Mouse (Mus musculus) forebrain, embryonic 11.5 days (tissue): ENCODE results near the gene Gm42669. TPM values are rescaled to one million over a fixed set of nuclear protein-coding genes. Genes with fewer than 3 reads are reported as not detected.

Source experiments
- ATAC-seq: fragments of 200-750 bp; cut with Nextera tagmentation; replicated peaks from 2 replicates; pipeline ENCODE4 v1.8.0; 2017; ENCODE audit warnings: moderate TSS enrichment; ENCODE audit not compliant: low FRiP score
- DNase-seq: peaks from one replicate; pipeline ENCODE4 v3.0.0-alpha.2; 2017; ENCODE audit warnings: low spot score
- H3K27ac ChIP-seq: fragments of 300-500 bp; sonication (generic); 2 replicates; pipeline ENCODE4 v1.5.1; 2014; ENCODE audit warnings: low read depth, low read length
- H3K27me3 ChIP-seq: fragments of 300-500 bp; sonication (generic); 2 replicates; pipeline ENCODE4 v1.6.1; 2014; ENCODE audit warnings: mild to moderate bottlenecking, low read length, mixed read lengths; ENCODE audit not compliant: control insufficient read depth, insufficient read depth
- H3K36me3 ChIP-seq: fragments of 300-500 bp; sonication (generic); 2 replicates; pipeline ENCODE4 v1.6.1; 2014; ENCODE audit warnings: mild to moderate bottlenecking, low read length, moderate library complexity, mixed read lengths; ENCODE audit not compliant: control insufficient read depth, insufficient read depth
- H3K4me1 ChIP-seq: fragments of 300-500 bp; sonication (generic); replicated peaks from 2 replicates; pipeline ENCODE4 v1.6.1; 2014; ENCODE audit warnings: low read length, mixed read lengths; ENCODE audit not compliant: control insufficient read depth, insufficient read depth
- H3K4me2 ChIP-seq: fragments of 300-500 bp; sonication (generic); 2 replicates; pipeline ENCODE4 v1.6.1; 2014; ENCODE audit warnings: low read depth, mild to moderate bottlenecking, low read length, moderate library complexity, mixed read lengths; ENCODE audit not compliant: severe bottlenecking
- H3K4me3 ChIP-seq: fragments of 300-500 bp; sonication (generic); 2 replicates; pipeline ENCODE4 v1.5.1; 2014; ENCODE audit warnings: low read depth, low read length
- H3K9ac ChIP-seq: fragments of 300-500 bp; sonication (generic); 2 replicates; pipeline ENCODE4 v1.6.1; 2014; ENCODE audit warnings: low read length
- H3K9me3 ChIP-seq: fragments of 300-500 bp; sonication (generic); 2 replicates; pipeline ENCODE4 v1.6.1; 2016; ENCODE audit warnings: low read length, mixed read lengths; ENCODE audit not compliant: control insufficient read depth
- WGBS: fragments of 180-500 bp; shearing (Covaris S2); extraction: QIAGEN DNeasy Blood & Tissue Kit; methylation state at CpG from one replicate; pipeline ENCODE4 v1.1.7; 2014; 5-methylcytosine and 5-hydroxymethylcytosine counted together
- polyA plus RNA-seq: library from polyadenylated mRNA; unstranded; fragments of >200 nt; fragmentation: Nextera tagmentation; extraction: Ambion mirVana; gene quantifications from 2 replicates; pipeline ENCODE4 v1.2.1, GENCODE M21; 2014

Gene Gm42669
- polyA plus RNA-seq, 1 experiment from 2014 or later, result 0.63 TPM

DNA sequence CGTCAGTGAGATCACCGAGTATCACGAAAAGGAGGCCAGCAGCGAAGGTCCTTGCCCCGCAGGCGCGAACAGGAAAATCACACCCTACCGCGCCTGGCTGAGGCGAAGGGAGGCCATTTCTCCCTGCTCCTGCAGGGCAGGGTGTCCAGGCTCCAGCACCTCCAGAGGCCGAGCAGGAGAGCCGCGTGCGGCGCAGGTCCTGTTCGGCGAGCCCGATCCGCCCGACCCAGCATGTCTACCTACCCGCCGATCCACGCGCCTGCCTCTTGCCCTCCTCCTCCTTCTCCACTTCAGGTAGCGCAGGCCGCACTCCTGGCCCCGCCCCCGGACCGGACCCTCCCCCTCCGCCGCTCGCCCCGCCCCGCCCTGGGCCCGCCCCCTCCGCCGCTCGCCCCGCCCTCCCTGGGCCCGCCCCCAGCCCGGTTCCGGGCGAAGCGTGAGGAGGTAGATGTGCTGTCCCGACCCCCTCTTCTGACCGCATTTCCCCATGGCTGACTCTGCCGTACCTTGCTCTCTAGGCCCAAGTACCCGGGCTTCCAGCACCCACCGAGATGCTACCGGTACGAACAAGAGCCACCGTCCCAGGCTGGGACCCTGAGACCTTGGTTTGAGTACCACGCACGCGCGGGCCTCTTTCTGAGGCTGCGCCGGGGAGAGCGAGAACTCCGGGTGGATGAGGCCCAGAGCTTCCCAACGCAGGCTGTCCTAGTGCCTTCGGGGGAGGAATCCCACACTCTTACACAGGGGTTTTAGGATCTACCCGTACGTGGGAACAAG is 90.1 kb downstream of the Gm42669 start, which contains the start of the genes Rpap2 and Glmn:
Gene Rpap2 (plus strand): TSS at position 73 of the 777 bp plus-strand sequence.
Gene Glmn (minus strand): TSS at position 588 of the 777 bp plus-strand sequence.
- no peaks in the 10 kb centered on the region for H3K9me3 ChIP-seq
- H3K4me1 ChIP-seq, result no peaks in the 10 kb centered on the region; the same call in 1 of the 2 replicates
- H3K9ac ChIP-seq, result peak within 1 kb of the TSS; percentile 78
- DNase-seq (peak; percentile 96), ATAC-seq (peak; percentile 94)
- H3K4me3 ChIP-seq, result peak within 1 kb of the TSS; percentile 63
- no peaks in the 10 kb centered on the region for H3K36me3 ChIP-seq
- under 1% methylated on average over 56 of the region's 64 CpGs for WGBS
- H3K27ac ChIP-seq, result peak within 1 kb of the TSS; percentile 72
- H3K4me2 ChIP-seq, result peak within 1 kb of the TSS; percentile 58
- H3K27me3 ChIP-seq, result no peaks in the 10 kb centered on the region

DNA sequence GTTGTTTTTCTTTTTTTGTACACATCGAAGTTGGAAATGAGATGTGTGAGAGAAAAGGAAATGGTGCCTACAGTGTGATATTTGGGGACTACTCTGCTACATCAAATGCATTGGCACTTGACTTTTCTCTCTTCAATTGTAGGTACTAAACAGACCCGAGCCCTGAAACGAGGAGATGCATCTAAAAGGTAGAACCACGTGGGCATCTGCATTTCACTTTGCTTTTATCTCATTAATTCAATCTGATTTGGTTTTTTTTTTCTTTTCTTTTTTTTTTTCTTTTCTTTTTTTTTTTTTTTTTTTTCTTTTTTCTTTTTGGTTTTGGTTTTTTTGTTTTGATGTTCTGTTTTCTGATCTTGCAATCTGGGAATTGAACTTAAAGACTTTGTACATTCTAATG is 91.0 kb downstream of the Gm42669 start:
- H3K36me3 ChIP-seq, result no peaks in the 10 kb centered on the region
- H3K9ac ChIP-seq, result peak overlapping the region; percentile 78
- ATAC-seq, result no peak
- peak overlapping the region; percentile 58; the same call in 1 of the 2 replicates for H3K4me2 ChIP-seq
- H3K27ac ChIP-seq, result no peak overlapping the region
- no peaks in the 10 kb centered on the region for H3K27me3 ChIP-seq
- peak overlapping the region; percentile 63 for H3K4me3 ChIP-seq
- 17% methylated on average over 4 of the region's 4 CpGs for WGBS
- no peaks in the 10 kb centered on the region; the same call in 1 of the 2 replicates for H3K4me1 ChIP-seq
- no peak for DNase-seq
- H3K9me3 ChIP-seq, result no peaks in the 10 kb centered on the region

DNA sequence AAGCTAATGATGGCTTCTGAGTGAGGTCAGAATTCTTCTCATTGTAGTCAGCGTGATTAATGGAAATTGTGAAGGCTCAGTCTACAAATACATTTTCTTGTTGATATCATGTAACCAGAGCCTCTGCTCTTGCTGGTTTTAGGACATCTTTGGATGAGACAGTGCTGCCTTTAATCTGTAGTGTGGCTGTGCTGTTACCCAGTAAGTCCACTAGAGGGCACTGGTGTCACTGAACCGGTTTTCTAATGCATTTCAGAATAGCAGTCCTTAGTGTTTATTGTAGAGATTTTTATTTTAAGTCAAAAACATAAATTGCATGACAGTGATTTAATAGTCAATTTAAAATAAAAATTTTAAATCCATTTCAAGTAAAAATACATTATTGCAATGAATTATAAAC is 103.8 kb downstream of the Gm42669 start:
- Histone ChIP-seq H3K27ac (no peak overlapping the region), H3K4me1 (no peaks in the 10 kb centered on the region), H3K9ac (no peak overlapping the region), H3K9me3 (no peaks in the 10 kb centered on the region), H3K4me2 (no peak overlapping the region), H3K4me3 (no peak overlapping the region), H3K36me3 (no peaks in the 10 kb centered on the region; the same call in 1 of the 2 replicates), H3K27me3 (no peaks in the 10 kb centered on the region)
- DNase-seq (peak; percentile 71), ATAC-seq (peak; percentile 51; the same call in 1 of the 2 replicates)
- WGBS, result 3% methylated on average over 2 of the region's 2 CpGs

DNA sequence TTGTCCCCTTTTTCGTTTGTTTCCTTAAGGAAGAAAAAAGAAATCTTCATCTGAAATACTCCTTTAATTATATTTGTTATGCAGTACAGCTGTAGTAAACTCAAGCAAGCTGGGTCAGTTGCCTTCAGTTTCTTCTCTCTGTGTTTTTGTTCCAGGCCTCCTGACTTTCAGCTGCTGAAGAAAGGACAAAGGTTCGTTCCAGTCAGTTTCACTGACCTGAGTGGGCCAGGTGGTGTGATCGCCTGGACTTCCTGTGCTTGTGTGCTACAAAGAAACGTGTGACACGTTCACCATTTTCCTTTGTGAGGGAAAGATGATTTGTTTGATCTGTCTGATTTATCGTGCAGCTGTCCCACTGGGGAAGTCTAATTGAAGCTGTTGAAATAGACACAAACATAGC is 110.6 kb downstream of the Gm42669 start:
- Histone ChIP-seq H3K9ac (no peak overlapping the region), H3K9me3 (no peaks in the 10 kb centered on the region), H3K27me3 (no peaks in the 10 kb centered on the region), H3K27ac (no peak overlapping the region), H3K4me3 (no peak overlapping the region), H3K4me2 (no peak overlapping the region), H3K36me3 (no peaks in the 10 kb centered on the region; the same call in 1 of the 2 replicates), H3K4me1 (no peaks in the 10 kb centered on the region)
- DNase-seq (no peak), ATAC-seq (no peak)
- 89% methylated on average over 6 of the region's 6 CpGs for WGBS

GRCm38 (mm10) chr5:107621327-107621726 is 113.9 kb downstream of the Gm42669 start:
- Histone ChIP-seq H3K36me3 (no peaks in the 10 kb centered on the region), H3K27ac (no peak overlapping the region), H3K27me3 (no peaks in the 10 kb centered on the region), H3K9ac (no peak overlapping the region), H3K4me1 (no peaks in the 10 kb centered on the region), H3K9me3 (no peaks in the 10 kb centered on the region), H3K4me3 (no peak overlapping the region), H3K4me2 (no peak overlapping the region)
- no peak for ATAC-seq
- 97% methylated on average over 3 of the region's 3 CpGs for WGBS
- DNase-seq, result no peak

Other genes starting within 250 kb of the Gm42669 start
- 6.9 and 7.6 TPM in 2 replicates for gene Tgfbr3, start 218.0 kb upstream of the Gm42669 start, polyA plus RNA-seq
- 1.1 and 1.2 TPM in 2 replicates for gene Brdt, start 176.5 kb upstream of the Gm42669 start, polyA plus RNA-seq
- 0.95 and 1.1 TPM in 2 replicates for gene Ephx4, start 104.9 kb upstream of the Gm42669 start, polyA plus RNA-seq
- not detected in 2 replicates for gene Lpcat2b, start 76.1 kb upstream of the Gm42669 start, polyA plus RNA-seq
- 9.4 and 10.0 TPM in 2 replicates for gene Btbd8, start 69.6 kb upstream of the Gm42669 start, polyA plus RNA-seq
- 0.16 TPM in 1 of 2 replicates, not detected in the other for gene 1700028K03Rik, start 27.1 kb downstream of the Gm42669 start, polyA plus RNA-seq
- 16.6 and 21.1 TPM in 2 replicates for gene Rpap2, start 89.8 kb downstream of the Gm42669 start, polyA plus RNA-seq
- 30.2 and 34.2 TPM in 2 replicates for gene Glmn, start 90.3 kb downstream of the Gm42669 start, polyA plus RNA-seq
- 0.07 TPM in 1 of 2 replicates, not detected in the other for gene Gfi1, start 218.4 kb downstream of the Gm42669 start, polyA plus RNA-seq